Mouse (Mus musculus): ENCODE measurements around the gene Nkx2-3. TPM values are rescaled to one million over a fixed set of nuclear protein-coding genes. Genes with fewer than 3 reads are reported as not detected.

Nkx2-3 gene
- polyA plus RNA-seq, 1 experiment from 2014 or later: not detected

DNA sequence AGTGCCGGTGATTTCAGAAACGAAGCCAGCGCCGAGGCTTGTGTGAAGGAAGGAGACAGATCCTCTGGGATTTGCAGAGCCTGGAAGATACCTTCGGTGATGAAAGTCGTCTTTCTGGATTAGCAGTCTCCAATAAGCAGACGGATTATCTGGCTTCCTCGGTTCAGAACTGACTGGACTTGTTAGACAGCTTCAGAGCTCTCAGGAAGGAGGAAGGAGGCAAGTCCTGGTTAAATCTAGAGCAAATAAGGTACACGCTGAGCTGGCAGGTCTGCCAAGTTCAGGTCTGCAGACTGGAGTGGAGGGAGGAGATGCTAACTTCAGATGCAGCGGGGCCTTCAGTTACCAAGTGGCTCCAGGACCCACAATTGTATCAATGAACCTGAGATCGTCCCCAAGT, 29.7 kb downstream of the Nkx2-3 start:
- H3K4me3 ChIP-seq (replicated peaks; ENCODE audit: low read length): no peak overlapping the region
- no peaks in the 10 kb centered on the region for H3K9me3 ChIP-seq (ENCODE audit: control insufficient read depth, low read length)
- H3K4me2 ChIP-seq (replicated peaks): no peak overlapping the region
- no peaks in the 10 kb centered on the region for H3K4me1 ChIP-seq (replicated peaks; ENCODE audit: control insufficient read depth, insufficient read depth, low read length)
- no peak overlapping the region for H3K27ac ChIP-seq
- no peaks in the 10 kb centered on the region for H3K36me3 ChIP-seq (replicated peaks; ENCODE audit: control insufficient read depth, insufficient read depth)
- ATAC-seq (ENCODE audit: low FRiP score): no peak
- H3K27me3 ChIP-seq (ENCODE audit: control insufficient read depth, insufficient read depth, low read length): no peaks in the 10 kb centered on the region
- DNase-seq (ENCODE audit: low spot score): no peak
- WGBS: 76% methylated on average over 11 of the region's 11 CpGs
- no peak overlapping the region for H3K9ac ChIP-seq

GRCm38 (mm10) chr19:43642843-43643242, 30.7 kb downstream of the Nkx2-3 start:
- H3K4me2 ChIP-seq (replicated peaks): no peak overlapping the region
- H3K9ac ChIP-seq: no peak overlapping the region
- no peaks in the 10 kb centered on the region for H3K4me1 ChIP-seq (replicated peaks; ENCODE audit: control insufficient read depth, insufficient read depth, low read length)
- no peaks in the 10 kb centered on the region for H3K36me3 ChIP-seq (replicated peaks; ENCODE audit: control insufficient read depth, insufficient read depth)
- H3K9me3 ChIP-seq (ENCODE audit: control insufficient read depth, low read length): no peaks in the 10 kb centered on the region
- no peak for ATAC-seq (ENCODE audit: low FRiP score)
- no peak overlapping the region for H3K27ac ChIP-seq
- no peak overlapping the region for H3K4me3 ChIP-seq (replicated peaks; ENCODE audit: low read length)
- H3K27me3 ChIP-seq (ENCODE audit: control insufficient read depth, insufficient read depth, low read length): no peaks in the 10 kb centered on the region
- 87% methylated on average over 9 of the region's 9 CpGs for WGBS
- no peak for DNase-seq (ENCODE audit: low spot score)

DNA sequence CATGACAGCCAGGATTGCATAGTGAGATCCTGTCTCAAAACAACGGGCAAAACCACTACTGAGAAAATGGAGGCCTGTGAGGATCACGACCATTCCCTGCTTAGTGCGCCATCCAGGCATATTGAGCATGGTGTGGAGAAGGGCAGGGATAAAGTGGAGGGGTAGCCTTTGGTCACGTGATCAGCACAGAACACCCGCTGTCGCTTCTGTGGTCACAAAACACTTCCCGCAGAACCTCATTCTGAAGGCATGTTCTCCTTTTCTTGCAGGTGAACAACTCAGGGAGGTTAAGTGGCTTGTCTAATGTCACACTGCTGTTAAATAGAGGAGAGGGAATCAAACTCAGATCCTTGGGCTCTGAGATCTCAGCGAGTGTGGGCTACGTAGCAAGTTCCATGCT, 33.4 kb downstream of the Nkx2-3 start:
- Histone ChIP-seq H3K9ac (no peak overlapping the region), H3K4me1 (replicated peaks; ENCODE audit: control insufficient read depth, insufficient read depth, low read length) (no peaks in the 10 kb centered on the region), H3K4me2 (replicated peaks) (no peak overlapping the region), H3K36me3 (replicated peaks; ENCODE audit: control insufficient read depth, insufficient read depth) (no peaks in the 10 kb centered on the region), H3K9me3 (ENCODE audit: control insufficient read depth, low read length) (no peaks in the 10 kb centered on the region), H3K27ac (no peak overlapping the region), H3K4me3 (replicated peaks; ENCODE audit: low read length) (no peak overlapping the region), H3K27me3 (ENCODE audit: control insufficient read depth, insufficient read depth, low read length) (no peaks in the 10 kb centered on the region)
- WGBS: 92% methylated on average over 9 of the region's 9 CpGs
- ATAC-seq (ENCODE audit: low FRiP score) (no peak), DNase-seq (ENCODE audit: low spot score) (no peak)

DNA sequence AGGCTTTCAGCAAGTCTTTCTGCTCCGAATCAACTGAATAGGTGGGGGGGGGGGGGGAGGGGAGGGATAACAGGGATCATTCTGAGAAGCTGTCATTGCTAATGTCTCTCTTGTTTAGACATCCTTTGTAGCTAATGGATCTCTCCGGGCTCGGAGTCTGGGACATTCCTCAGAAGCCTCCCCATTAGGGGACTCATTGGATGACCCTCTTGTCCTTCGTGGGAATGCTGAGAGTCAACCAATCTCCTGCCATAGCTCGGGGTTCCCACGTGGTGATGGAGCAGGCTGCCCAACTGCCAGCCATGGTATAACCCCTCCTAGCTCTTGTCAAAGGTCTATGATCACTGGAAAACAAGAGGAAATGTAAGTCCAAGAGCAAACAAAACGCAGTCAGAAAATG, 34.7 kb downstream of the Nkx2-3 start:
- DNase-seq (ENCODE audit: low spot score) (no peak), ATAC-seq (ENCODE audit: low FRiP score) (no peak)
- Histone ChIP-seq H3K9ac (no peak overlapping the region), H3K4me3 (replicated peaks; ENCODE audit: low read length) (no peak overlapping the region), H3K9me3 (ENCODE audit: control insufficient read depth, low read length) (no peaks in the 10 kb centered on the region), H3K4me1 (replicated peaks; ENCODE audit: control insufficient read depth, insufficient read depth, low read length) (no peaks in the 10 kb centered on the region), H3K4me2 (replicated peaks) (no peak overlapping the region), H3K36me3 (replicated peaks; ENCODE audit: control insufficient read depth, insufficient read depth) (no peaks in the 10 kb centered on the region), H3K27ac (no peak overlapping the region), H3K27me3 (ENCODE audit: control insufficient read depth, insufficient read depth, low read length) (no peaks in the 10 kb centered on the region)
- 57% methylated on average over 7 of the region's 7 CpGs for whole genome bisulfite sequencing

DNA sequence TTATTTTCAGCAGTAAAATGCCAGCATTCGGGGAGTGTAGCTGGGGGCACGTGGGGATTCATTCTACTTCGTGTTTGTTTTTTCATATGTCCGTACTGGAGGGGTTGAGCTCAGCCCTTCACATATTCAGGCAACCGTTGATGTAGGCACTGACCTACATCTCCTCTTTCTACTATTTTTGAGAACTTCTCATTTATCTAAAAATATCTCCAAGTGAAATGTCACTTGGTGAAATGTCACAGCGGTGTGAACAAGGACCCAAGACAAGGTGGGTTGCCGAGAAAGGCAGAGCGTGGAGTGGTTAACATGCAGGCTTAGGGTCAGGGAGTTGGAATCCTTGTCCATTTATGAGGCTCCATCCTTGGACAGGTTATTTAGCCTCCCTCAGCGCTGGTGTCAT, 35.1 kb downstream of the Nkx2-3 start:
- no peaks in the 10 kb centered on the region for H3K4me1 ChIP-seq (replicated peaks; ENCODE audit: control insufficient read depth, insufficient read depth, low read length)
- H3K9me3 ChIP-seq (ENCODE audit: control insufficient read depth, low read length): no peaks in the 10 kb centered on the region
- ATAC-seq (ENCODE audit: low FRiP score) (no peak), DNase-seq (ENCODE audit: low spot score) (no peak)
- 90% methylated on average over 9 of the region's 9 CpGs for WGBS
- no peak overlapping the region for H3K27ac ChIP-seq
- H3K4me2 ChIP-seq (replicated peaks): no peak overlapping the region
- no peak overlapping the region for H3K9ac ChIP-seq
- no peaks in the 10 kb centered on the region for H3K27me3 ChIP-seq (ENCODE audit: control insufficient read depth, insufficient read depth, low read length)
- no peaks in the 10 kb centered on the region for H3K36me3 ChIP-seq (replicated peaks; ENCODE audit: control insufficient read depth, insufficient read depth)
- no peak overlapping the region for H3K4me3 ChIP-seq (replicated peaks; ENCODE audit: low read length)

DNA sequence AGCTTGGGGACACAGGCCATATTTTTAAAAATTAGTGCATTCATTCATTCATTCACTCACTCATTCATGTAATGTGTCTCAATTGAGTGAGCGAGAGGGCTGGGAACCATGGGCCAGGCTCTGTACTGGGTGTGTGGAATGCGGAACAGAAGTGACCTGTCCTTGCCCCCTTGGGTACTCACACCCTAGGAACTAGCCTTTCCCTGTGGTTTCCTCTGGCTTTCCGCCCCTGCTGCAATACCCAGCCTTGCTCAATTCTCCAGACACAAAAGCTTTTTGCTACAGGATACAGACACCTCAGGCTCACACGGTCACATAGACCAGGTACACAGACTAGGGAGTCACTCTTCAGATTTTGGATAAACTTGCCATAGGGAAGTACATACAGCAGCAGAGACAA, 36.2 kb downstream of the Nkx2-3 start:
- H3K36me3 ChIP-seq (replicated peaks; ENCODE audit: control insufficient read depth, insufficient read depth): no peaks in the 10 kb centered on the region
- DNase-seq (ENCODE audit: low spot score) (no peak), ATAC-seq (ENCODE audit: low FRiP score) (no peak)
- no peaks in the 10 kb centered on the region for H3K4me1 ChIP-seq (replicated peaks; ENCODE audit: control insufficient read depth, insufficient read depth, low read length)
- no peaks in the 10 kb centered on the region for H3K9me3 ChIP-seq (ENCODE audit: control insufficient read depth, low read length)
- no peak overlapping the region for H3K4me3 ChIP-seq (replicated peaks; ENCODE audit: low read length)
- H3K4me2 ChIP-seq (replicated peaks): no peak overlapping the region
- no peak overlapping the region for H3K9ac ChIP-seq
- 91% methylated on average over 4 of the region's 4 CpGs for WGBS
- H3K27ac ChIP-seq: no peak overlapping the region
- no peaks in the 10 kb centered on the region for H3K27me3 ChIP-seq (ENCODE audit: control insufficient read depth, insufficient read depth, low read length)

GRCm38 (mm10) chr19:43651241-43651785, 39.2 kb downstream of the Nkx2-3 start:
- Histone ChIP-seq H3K27ac (no peak overlapping the region), H3K9ac (no peak overlapping the region), H3K4me3 (replicated peaks; ENCODE audit: low read length) (no peak overlapping the region), H3K9me3 (ENCODE audit: control insufficient read depth, low read length) (no peaks in the 10 kb centered on the region), H3K36me3 (replicated peaks; ENCODE audit: control insufficient read depth, insufficient read depth) (no peaks in the 10 kb centered on the region), H3K4me1 (replicated peaks; ENCODE audit: control insufficient read depth, insufficient read depth, low read length) (no peaks in the 10 kb centered on the region), H3K27me3 (ENCODE audit: control insufficient read depth, insufficient read depth, low read length) (no peaks in the 10 kb centered on the region), H3K4me2 (replicated peaks) (no peak overlapping the region)
- 77% methylated on average over 8 of the region's 8 CpGs for whole genome bisulfite sequencing
- DNase-seq (ENCODE audit: low spot score) (no peak), ATAC-seq (ENCODE audit: low FRiP score) (no peak)

DNA sequence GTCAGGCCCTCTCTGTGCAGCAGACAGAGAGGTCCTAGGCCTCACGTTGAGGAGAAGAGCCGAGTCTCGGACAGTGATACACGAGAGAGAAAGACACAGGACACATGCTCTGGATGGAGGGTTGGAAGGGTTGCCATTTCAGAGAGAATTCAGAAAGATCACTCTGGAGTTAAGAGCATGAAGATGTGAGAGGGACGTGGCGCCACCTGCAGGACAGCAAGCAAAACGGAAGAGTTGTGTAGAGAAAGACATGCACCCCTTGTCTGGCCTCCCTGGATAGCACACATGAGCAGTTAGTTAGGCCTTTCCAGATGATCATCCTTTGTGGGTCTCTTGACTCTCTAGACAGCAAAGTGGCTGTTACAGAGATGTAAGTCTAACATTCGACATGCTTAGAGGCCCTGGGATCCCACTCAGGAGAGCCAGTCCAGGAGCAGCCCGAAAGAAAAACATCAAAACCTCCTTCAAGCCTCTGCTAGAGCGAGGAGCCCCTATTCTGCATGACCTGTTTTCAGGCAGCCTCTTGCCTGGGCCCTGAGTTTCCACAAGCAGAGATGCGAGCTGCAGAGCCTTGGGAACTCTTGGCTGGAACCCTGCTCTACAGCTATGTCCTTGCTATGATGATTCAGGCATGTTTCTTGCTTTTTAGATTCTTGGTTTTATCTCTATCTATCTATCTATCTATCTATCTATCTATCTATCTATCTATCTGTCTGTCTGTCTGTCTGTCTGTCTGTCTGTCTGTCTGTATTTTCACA, 43.8 kb downstream of the Nkx2-3 start:
- no peaks in the 10 kb centered on the region for H3K9me3 ChIP-seq (ENCODE audit: control insufficient read depth, low read length)
- H3K4me3 ChIP-seq (replicated peaks; ENCODE audit: low read length): no peak overlapping the region
- WGBS: 45% methylated on average over 11 of the region's 11 CpGs
- no peaks in the 10 kb centered on the region for H3K4me1 ChIP-seq (replicated peaks; ENCODE audit: control insufficient read depth, insufficient read depth, low read length)
- no peak overlapping the region for H3K9ac ChIP-seq
- no peaks in the 10 kb centered on the region for H3K36me3 ChIP-seq (replicated peaks; ENCODE audit: control insufficient read depth, insufficient read depth)
- no peak for ATAC-seq (ENCODE audit: low FRiP score)
- no peaks in the 10 kb centered on the region for H3K27me3 ChIP-seq (ENCODE audit: control insufficient read depth, insufficient read depth, low read length)
- H3K27ac ChIP-seq: no peak overlapping the region
- DNase-seq (ENCODE audit: low spot score): peak; percentile 72
- no peak overlapping the region for H3K4me2 ChIP-seq (replicated peaks)

GRCm38 (mm10) chr19:43659632-43660031, 47.5 kb downstream of the Nkx2-3 start:
- DNase-seq (ENCODE audit: low spot score): no peak
- H3K9ac ChIP-seq: no peak overlapping the region
- no peak overlapping the region for H3K4me2 ChIP-seq (replicated peaks)
- ATAC-seq (ENCODE audit: low FRiP score): no peak
- H3K27me3 ChIP-seq (ENCODE audit: control insufficient read depth, insufficient read depth, low read length): no peaks in the 10 kb centered on the region
- H3K36me3 ChIP-seq (replicated peaks; ENCODE audit: control insufficient read depth, insufficient read depth): peaks cover 21% of the 10 kb centered on the region
- H3K4me3 ChIP-seq (replicated peaks; ENCODE audit: low read length): no peak overlapping the region
- H3K9me3 ChIP-seq (ENCODE audit: control insufficient read depth, low read length): no peaks in the 10 kb centered on the region
- 87% methylated on average over 6 of the region's 6 CpGs for WGBS
- no peak overlapping the region for H3K27ac ChIP-seq
- 0 out of 2 replicates have a peak, but pooled peaks cover 8% of the 10 kb centered on the region for H3K4me1 ChIP-seq (replicated peaks; ENCODE audit: control insufficient read depth, insufficient read depth, low read length)

Measured in hindbrain, embryonic 14.5 days (tissue).